Mouse (Mus musculus) hindbrain, postnatal 0 days (tissue): ENCODE results near the gene Lpar3. TPM values are rescaled to one million over a fixed set of nuclear protein-coding genes. Genes with fewer than 3 reads are reported as not detected.

Experiments used
- ATAC-seq: fragments of 200-750 bp; cut with Nextera tagmentation; 2 replicates; pipeline ENCODE4 v1.8.0; 2017; ENCODE audit warnings: mild to moderate bottlenecking, moderate TSS enrichment, moderate library complexity
- DNase-seq: peaks from one replicate; pipeline ENCODE4 v3.0.0-alpha.2; 2015; ENCODE audit warnings: low spot score
- H3K27ac ChIP-seq: fragments of 300-500 bp; sonication (generic); 2 replicates; pipeline ENCODE4 v1.5.1; 2014; ENCODE audit warnings: mild to moderate bottlenecking
- H3K27me3 ChIP-seq: fragments of 300-500 bp; sonication (generic); 2 replicates; pipeline ENCODE4 v1.6.1; 2014; ENCODE audit warnings: low read length, mixed read lengths; ENCODE audit not compliant: insufficient read depth
- H3K36me3 ChIP-seq: fragments of 300-500 bp; sonication (generic); 2 replicates; pipeline ENCODE4 v1.6.1; 2014; ENCODE audit warnings: low read length, mixed read lengths; ENCODE audit not compliant: insufficient read depth
- H3K4me1 ChIP-seq: fragments of 300-500 bp; sonication (generic); 2 replicates; pipeline ENCODE4 v1.6.1; 2014; ENCODE audit warnings: antibody characterized with exemption, low read length, mixed read lengths; ENCODE audit not compliant: insufficient read depth
- H3K4me2 ChIP-seq: fragments of 300-500 bp; sonication (generic); 2 replicates; pipeline ENCODE4 v1.6.1; 2014; ENCODE audit warnings: low read depth, mild to moderate bottlenecking, low read length, moderate library complexity, mixed read lengths
- H3K4me3 ChIP-seq: fragments of 300-500 bp; sonication (generic); 2 replicates; pipeline ENCODE4 v1.5.1; 2014; ENCODE audit warnings: low read length
- H3K9ac ChIP-seq: fragments of 300-500 bp; sonication (generic); replicated peaks from 2 replicates; pipeline ENCODE4 v1.6.1; 2014; ENCODE audit warnings: mild to moderate bottlenecking, low read length, moderate library complexity, mixed read lengths
- H3K9me3 ChIP-seq: fragments of 300-500 bp; sonication (generic); 2 replicates; pipeline ENCODE4 v1.6.1; 2016; ENCODE audit warnings: low read length, mixed read lengths
- CTCF ChIP-seq: IDR thresholded peaks from 2 replicates; pipeline ENCODE4 v1.5.1; 2016; ENCODE audit warnings: antibody characterized with exemption, control low read depth, low read depth
- WGBS: fragments of 180-500 bp; shearing (Covaris S2); extraction: QIAGEN DNeasy Blood & Tissue Kit; methylation state at CpG from one replicate; pipeline ENCODE4 v1.1.7; 2014; 5-methylcytosine and 5-hydroxymethylcytosine counted together
- polyA plus RNA-seq: library from polyadenylated mRNA; unstranded; fragments of >200 nt; fragmentation: Nextera tagmentation; extraction: Ambion mirVana; gene quantifications from 2 replicates; pipeline ENCODE4 v1.2.1, GENCODE M21; 2015
- total RNA-seq: library from RNA; depleted of rRNA; stranded (reverse); fragments of >200 nt; gene quantifications from 2 replicates; pipeline ENCODE4 v1.2.3, GENCODE M21; 2014

The Lpar3 gene
- total and polyA plus RNA-seq, 2 experiments from 2014 or later: 0.50 to 0.58 TPM

GRCm38 (mm10) chr3:146224271-146224670 lies 3.5 kb downstream of the Lpar3 start:
- no peak for ATAC-seq
- Histone ChIP-seq H3K27ac (no peak overlapping the region), H3K4me1 (peaks cover 6% of the 10 kb centered on the region; the same call in 1 of the 2 replicates), H3K9me3 (no peaks in the 10 kb centered on the region), H3K9ac (no peak overlapping the region), H3K36me3 (no peaks in the 10 kb centered on the region), H3K27me3 (peaks cover 18% of the 10 kb centered on the region; the same call in 1 of the 2 replicates), H3K4me2 (no peak overlapping the region), H3K4me3 (no peak overlapping the region)
- 81% methylated on average over 4 of the region's 4 CpGs for WGBS
- DNase-seq: no peak
- no peak for TF ChIP-seq CTCF

DNA sequence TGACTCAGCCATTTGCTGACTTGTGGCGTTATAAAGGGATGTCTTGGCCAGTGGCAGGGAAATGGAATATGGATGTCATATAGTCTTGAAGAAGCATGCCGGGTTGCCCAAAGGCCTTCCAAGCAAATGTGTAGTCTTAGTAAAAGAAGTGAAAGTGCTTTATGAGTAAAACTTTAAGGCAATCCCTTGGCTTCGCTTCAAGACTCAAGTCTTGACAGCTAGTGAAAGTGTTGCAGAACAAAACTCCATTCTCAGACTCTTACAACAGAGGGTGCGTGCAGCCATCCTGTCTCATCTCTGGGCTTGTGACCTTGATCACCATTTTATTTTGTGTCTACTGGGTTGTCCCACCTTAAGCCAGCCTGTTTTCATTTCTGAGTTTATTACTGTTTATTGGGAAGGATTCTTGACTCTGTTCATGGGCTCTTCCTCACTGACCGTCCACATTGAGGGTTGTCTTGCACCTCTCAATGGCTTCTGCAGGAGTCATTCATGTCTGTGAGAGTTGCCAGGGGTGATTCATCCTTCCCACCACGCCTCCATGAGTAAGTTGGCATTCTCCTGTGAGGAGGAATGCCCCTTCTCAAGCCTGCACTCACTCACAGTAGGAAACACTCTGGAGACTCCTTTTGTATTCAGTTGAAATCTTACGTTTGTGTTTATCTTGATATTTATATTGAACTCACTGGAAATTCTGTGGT lies 4.4 kb downstream of the Lpar3 start:
- 76% methylated on average over 7 of the region's 7 CpGs for WGBS
- no peak for ATAC-seq
- H3K9ac ChIP-seq: no peak overlapping the region
- no peak overlapping the region for H3K27ac ChIP-seq
- H3K4me1 ChIP-seq: peaks cover 6% of the 10 kb centered on the region; the same call in 1 of the 2 replicates
- H3K9me3 ChIP-seq: no peaks in the 10 kb centered on the region
- TF ChIP-seq CTCF: no peak
- H3K4me3 ChIP-seq: no peak overlapping the region
- peaks cover 16% of the 10 kb centered on the region; the same call in 1 of the 2 replicates for H3K27me3 ChIP-seq
- H3K36me3 ChIP-seq: no peaks in the 10 kb centered on the region
- no peak overlapping the region for H3K4me2 ChIP-seq
- DNase-seq: no peak

DNA sequence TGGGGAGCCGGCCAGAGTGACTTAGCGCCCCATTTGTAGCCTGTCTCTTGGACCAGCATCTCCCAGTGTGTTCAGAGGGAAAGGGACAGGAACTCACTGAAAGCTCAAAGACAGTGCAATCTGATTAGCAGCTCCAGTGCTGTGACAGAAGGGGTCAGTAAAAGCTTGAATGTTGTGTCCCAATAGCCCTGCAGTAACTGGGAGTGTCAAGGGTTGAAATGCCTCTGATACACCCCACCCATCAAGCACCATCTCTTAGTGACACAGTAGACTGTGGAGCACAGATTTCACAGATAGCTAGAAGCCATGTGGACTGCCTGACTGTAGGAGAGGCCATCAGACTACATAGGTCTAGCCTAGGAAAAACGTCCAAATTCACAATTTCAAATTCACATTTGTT lies 6.7 kb downstream of the Lpar3 start:
- H3K27me3 ChIP-seq: no peaks in the 10 kb centered on the region
- H3K4me1 ChIP-seq: no peaks in the 10 kb centered on the region
- TF ChIP-seq CTCF: no peak
- H3K9me3 ChIP-seq: no peaks in the 10 kb centered on the region
- H3K9ac ChIP-seq: no peak overlapping the region
- ATAC-seq (no peak), DNase-seq (no peak)
- H3K4me3 ChIP-seq: no peak overlapping the region
- WGBS: 69% methylated on average over 3 of the region's 3 CpGs
- no peak overlapping the region for H3K27ac ChIP-seq
- no peak overlapping the region for H3K4me2 ChIP-seq
- H3K36me3 ChIP-seq: no peaks in the 10 kb centered on the region

DNA sequence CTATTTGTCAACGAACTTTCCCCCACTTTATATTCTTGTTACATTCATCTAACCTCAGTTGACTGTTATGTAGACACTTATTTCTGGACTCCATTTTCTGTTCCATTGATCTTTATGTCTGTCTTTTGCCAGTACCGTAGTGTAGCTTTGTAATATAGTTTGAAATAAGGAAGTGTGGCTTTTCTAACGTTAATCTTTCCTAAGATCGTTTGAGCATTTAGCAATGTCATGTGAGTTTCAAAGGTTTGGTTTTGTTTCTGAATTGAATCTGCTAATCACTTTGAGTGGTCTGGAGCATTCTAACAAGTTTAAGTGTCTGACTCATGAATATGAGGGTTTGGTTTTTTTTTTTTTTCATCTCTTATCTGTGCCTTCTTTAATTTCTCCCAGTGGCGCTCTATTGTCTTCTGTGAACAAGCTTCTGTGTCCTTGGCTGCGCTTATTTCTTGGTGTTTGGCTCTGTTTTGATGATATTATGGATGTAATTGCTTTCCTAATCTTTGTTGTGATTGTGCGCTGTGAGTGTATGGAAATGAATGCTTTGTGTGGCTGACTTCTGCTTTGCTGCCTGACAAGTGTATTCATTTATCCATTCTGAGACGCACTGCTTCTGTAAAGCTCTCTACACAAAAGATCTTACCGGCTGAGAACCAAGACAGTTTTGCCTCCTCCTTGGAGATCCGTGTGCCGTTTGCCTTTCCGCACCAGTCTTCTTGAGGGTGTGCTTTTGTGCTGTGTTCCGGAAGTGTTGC lies 8.0 kb downstream of the Lpar3 start:
- Histone ChIP-seq H3K4me3 (no peak overlapping the region), H3K27ac (no peak overlapping the region), H3K4me2 (no peak overlapping the region), H3K9me3 (no peaks in the 10 kb centered on the region), H3K36me3 (no peaks in the 10 kb centered on the region), H3K4me1 (no peaks in the 10 kb centered on the region), H3K9ac (no peak overlapping the region), H3K27me3 (no peaks in the 10 kb centered on the region)
- DNase-seq: no peak
- no peak for ATAC-seq
- WGBS: 55% methylated on average over 13 of the region's 13 CpGs
- TF ChIP-seq CTCF: no peak

DNA sequence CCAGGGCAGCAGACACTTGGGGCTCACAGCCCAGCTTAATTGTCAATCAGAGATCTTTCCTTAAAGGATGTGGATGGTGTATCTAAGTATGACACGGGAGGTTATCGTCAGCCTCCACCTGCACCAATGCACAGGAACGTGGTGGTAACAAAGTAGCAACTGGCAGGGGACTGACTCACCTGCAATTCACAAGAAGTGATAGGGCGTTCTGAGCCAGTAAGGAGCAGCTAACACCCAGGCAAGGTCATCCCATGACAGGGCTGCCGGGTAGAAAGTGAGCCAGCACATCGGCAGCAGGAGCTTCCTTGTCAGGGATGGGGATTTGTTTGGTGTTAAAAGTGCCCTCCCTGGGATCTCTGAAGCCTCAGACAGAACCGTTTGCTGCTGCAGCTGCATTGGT lies 11.9 kb downstream of the Lpar3 start:
- Histone ChIP-seq H3K27me3 (no peaks in the 10 kb centered on the region), H3K9ac (no peak overlapping the region), H3K4me2 (no peak overlapping the region), H3K4me1 (no peaks in the 10 kb centered on the region), H3K9me3 (no peaks in the 10 kb centered on the region), H3K27ac (no peak overlapping the region), H3K4me3 (no peak overlapping the region), H3K36me3 (no peaks in the 10 kb centered on the region)
- no peak for ATAC-seq
- DNase-seq: no peak
- 80% methylated on average over 7 of the region's 7 CpGs for WGBS
- no peak for TF ChIP-seq CTCF

GRCm38 (mm10) chr3:146233741-146234140 lies 13.0 kb downstream of the Lpar3 start:
- Histone ChIP-seq H3K4me3 (no peak overlapping the region), H3K9me3 (no peaks in the 10 kb centered on the region), H3K4me1 (no peaks in the 10 kb centered on the region), H3K36me3 (no peaks in the 10 kb centered on the region), H3K27ac (no peak overlapping the region), H3K9ac (no peak overlapping the region), H3K27me3 (no peaks in the 10 kb centered on the region), H3K4me2 (no peak overlapping the region)
- TF ChIP-seq CTCF: no peak
- DNase-seq: no peak
- 57% methylated on average over 4 of the region's 4 CpGs for WGBS
- ATAC-seq: no peak

GRCm38 (mm10) chr3:146234530-146234929 lies 13.8 kb downstream of the Lpar3 start:
- Histone ChIP-seq H3K27ac (no peak overlapping the region), H3K27me3 (no peaks in the 10 kb centered on the region), H3K4me2 (no peak overlapping the region), H3K9me3 (no peaks in the 10 kb centered on the region), H3K4me3 (no peak overlapping the region), H3K36me3 (no peaks in the 10 kb centered on the region), H3K4me1 (no peaks in the 10 kb centered on the region), H3K9ac (no peak overlapping the region)
- no peak for ATAC-seq
- TF ChIP-seq CTCF: no peak
- WGBS: 77% methylated on average over 10 of the region's 10 CpGs
- DNase-seq: no peak
